Mouse (Mus musculus): ENCODE measurements at regions not wholly inside any gene's neighbourhood (a gene's known extent, or its start where the extent isn't known, plus 50 kb on each side); places are given as distances from the start of the nearest gene placed in this dataset.

GRCm38 (mm10) chr14:67626181-67626580 lies 1617.2 kb upstream of the Gulo start:
- H3K9me3 ChIP-seq (ENCODE audit: low read length) = no peaks in the 10 kb centered on the region
- ATAC-seq (no peak), DNase-seq (ENCODE audit: low spot score) (no peak)
- H3K4me2 ChIP-seq (ENCODE audit: low read depth, low read length) = no peak overlapping the region
- no peak overlapping the region for H3K4me3 ChIP-seq (ENCODE audit: low read length)
- H3K27ac ChIP-seq = no peak overlapping the region
- no peaks in the 10 kb centered on the region for H3K36me3 ChIP-seq (ENCODE audit: insufficient read depth, low read length)
- no peak overlapping the region for H3K9ac ChIP-seq (replicated peaks; ENCODE audit: low read length)
- no peak for TF ChIP-seq CTCF (IDR thresholded peaks at IDR 0.05; ENCODE audit: low read depth)
- H3K27me3 ChIP-seq (ENCODE audit: insufficient read depth, low read length) = no peaks in the 10 kb centered on the region; the same call in 1 of the 2 replicates
- H3K4me1 ChIP-seq (ENCODE audit: insufficient read depth, low read length) = no peaks in the 10 kb centered on the region
- 85% methylated on average over 8 of the region's 8 CpGs for WGBS

- no peak for TF ChIP-seq CTCF (IDR thresholded peaks at IDR 0.05; ENCODE audit: low read depth)
- H3K36me3 ChIP-seq (ENCODE audit: insufficient read depth, low read length) = no peaks in the 10 kb centered on the region
- 75% methylated on average over 4 of the region's 4 CpGs for WGBS
- DNase-seq (ENCODE audit: low spot score) = no peak
- H3K9ac ChIP-seq (replicated peaks; ENCODE audit: low read length) = no peak overlapping the region
- H3K9me3 ChIP-seq (ENCODE audit: low read length) = no peaks in the 10 kb centered on the region
- no peak overlapping the region for H3K27ac ChIP-seq
- H3K4me2 ChIP-seq (ENCODE audit: low read depth, low read length) = no peak overlapping the region
- H3K27me3 ChIP-seq (ENCODE audit: insufficient read depth, low read length) = no peaks in the 10 kb centered on the region; the same call in 1 of the 2 replicates
- H3K4me3 ChIP-seq (ENCODE audit: low read length) = no peak overlapping the region
- ATAC-seq = no peak
- H3K4me1 ChIP-seq (ENCODE audit: insufficient read depth, low read length) = no peaks in the 10 kb centered on the region
These were observed 1615.0 kb upstream of the Gulo start for GRCm38 (mm10) chr14:67623841-67624480.

GRCm38 (mm10) chr14:67622911-67623310 lies 1613.9 kb upstream of the Gulo start:
- DNase-seq (ENCODE audit: low spot score) (no peak), ATAC-seq (no peak)
- 89% methylated on average over 6 of the region's 6 CpGs for WGBS
- H3K27me3 ChIP-seq (ENCODE audit: insufficient read depth, low read length) = no peaks in the 10 kb centered on the region; the same call in 1 of the 2 replicates
- no peak overlapping the region for H3K9ac ChIP-seq (replicated peaks; ENCODE audit: low read length)
- H3K4me2 ChIP-seq (ENCODE audit: low read depth, low read length) = no peak overlapping the region
- no peak overlapping the region for H3K27ac ChIP-seq
- TF ChIP-seq CTCF (IDR thresholded peaks at IDR 0.05; ENCODE audit: low read depth) = no peak
- H3K4me3 ChIP-seq (ENCODE audit: low read length) = no peak overlapping the region
- H3K9me3 ChIP-seq (ENCODE audit: low read length) = no peaks in the 10 kb centered on the region
- no peaks in the 10 kb centered on the region for H3K36me3 ChIP-seq (ENCODE audit: insufficient read depth, low read length)
- no peaks in the 10 kb centered on the region for H3K4me1 ChIP-seq (ENCODE audit: insufficient read depth, low read length)

GRCm38 (mm10) chr14:67621486-67621885 lies 1612.5 kb upstream of the Gulo start:
- no peak for TF ChIP-seq CTCF (IDR thresholded peaks at IDR 0.05; ENCODE audit: low read depth)
- Histone ChIP-seq H3K4me1 (ENCODE audit: insufficient read depth, low read length) (no peaks in the 10 kb centered on the region), H3K9ac (replicated peaks; ENCODE audit: low read length) (no peak overlapping the region), H3K27me3 (ENCODE audit: insufficient read depth, low read length) (no peaks in the 10 kb centered on the region; the same call in 1 of the 2 replicates), H3K4me3 (ENCODE audit: low read length) (no peak overlapping the region), H3K4me2 (ENCODE audit: low read depth, low read length) (no peak overlapping the region), H3K27ac (no peak overlapping the region), H3K9me3 (ENCODE audit: low read length) (no peaks in the 10 kb centered on the region), H3K36me3 (ENCODE audit: insufficient read depth, low read length) (no peaks in the 10 kb centered on the region)
- DNase-seq (ENCODE audit: low spot score) (no peak), ATAC-seq (no peak)
- WGBS = 77% methylated on average over 2 of the region's 2 CpGs

- ATAC-seq (peak; percentile 78; the same call in 1 of the 2 replicates), DNase-seq (ENCODE audit: low spot score) (peak; percentile 88)
- WGBS = 38% methylated on average over 4 of the region's 4 CpGs
- H3K36me3 ChIP-seq (ENCODE audit: insufficient read depth, low read length) = no peaks in the 10 kb centered on the region
- peak; percentile 90 for TF ChIP-seq CTCF (IDR thresholded peaks at IDR 0.05; ENCODE audit: low read depth)
- H3K9me3 ChIP-seq (ENCODE audit: low read length) = no peaks in the 10 kb centered on the region
- H3K4me2 ChIP-seq (ENCODE audit: low read depth, low read length) = no peak overlapping the region
- no peak overlapping the region for H3K4me3 ChIP-seq (ENCODE audit: low read length)
- H3K9ac ChIP-seq (replicated peaks; ENCODE audit: low read length) = no peak overlapping the region
- no peaks in the 10 kb centered on the region; the same call in 1 of the 2 replicates for H3K27me3 ChIP-seq (ENCODE audit: insufficient read depth, low read length)
- H3K4me1 ChIP-seq (ENCODE audit: insufficient read depth, low read length) = no peaks in the 10 kb centered on the region
- H3K27ac ChIP-seq = no peak overlapping the region
These were observed 1612.0 kb upstream of the Gulo start for GRCm38 (mm10) chr14:67620854-67621476.

GRCm38 (mm10) chr14:67619571-67619970 lies 1610.6 kb upstream of the Gulo start:
- no peak overlapping the region for H3K4me3 ChIP-seq (ENCODE audit: low read length)
- no peaks in the 10 kb centered on the region for H3K36me3 ChIP-seq (ENCODE audit: insufficient read depth, low read length)
- WGBS = 69% methylated on average over 4 of the region's 4 CpGs
- no peak overlapping the region for H3K27ac ChIP-seq
- TF ChIP-seq CTCF (IDR thresholded peaks at IDR 0.05; ENCODE audit: low read depth) = no peak
- no peaks in the 10 kb centered on the region for H3K9me3 ChIP-seq (ENCODE audit: low read length)
- DNase-seq (ENCODE audit: low spot score) = no peak
- ATAC-seq = no peak
- no peaks in the 10 kb centered on the region; the same call in 1 of the 2 replicates for H3K27me3 ChIP-seq (ENCODE audit: insufficient read depth, low read length)
- no peak overlapping the region for H3K4me2 ChIP-seq (ENCODE audit: low read depth, low read length)
- H3K9ac ChIP-seq (replicated peaks; ENCODE audit: low read length) = no peak overlapping the region
- no peaks in the 10 kb centered on the region for H3K4me1 ChIP-seq (ENCODE audit: insufficient read depth, low read length)

- Histone ChIP-seq H3K9me3 (ENCODE audit: low read length) (no peaks in the 10 kb centered on the region), H3K27me3 (ENCODE audit: insufficient read depth, low read length) (no peaks in the 10 kb centered on the region), H3K4me3 (ENCODE audit: low read length) (no peak overlapping the region), H3K27ac (no peak overlapping the region), H3K9ac (replicated peaks; ENCODE audit: low read length) (no peak overlapping the region), H3K4me2 (ENCODE audit: low read depth, low read length) (no peak overlapping the region), H3K4me1 (ENCODE audit: insufficient read depth, low read length) (no peaks in the 10 kb centered on the region), H3K36me3 (ENCODE audit: insufficient read depth, low read length) (no peaks in the 10 kb centered on the region)
- 81% methylated on average over 11 of the region's 11 CpGs for WGBS
- DNase-seq (ENCODE audit: low spot score) (no peak), ATAC-seq (no peak)
- TF ChIP-seq CTCF (IDR thresholded peaks at IDR 0.05; ENCODE audit: low read depth) = no peak
These were observed 1605.4 kb upstream of the Gulo start for GRCm38 (mm10) chr14:67614369-67614768.
